Mouse (Mus musculus) limb, embryonic 15.5 days (tissue): ENCODE results near the gene Slc29a1. TPM values are rescaled to one million over a fixed set of nuclear protein-coding genes. Genes with fewer than 3 reads are reported as not detected.

Experiments used
- ATAC-seq: fragments of 200-750 bp; cut with Nextera tagmentation; 2 replicates; pipeline ENCODE4 v1.8.0; 2017; ENCODE audit warnings: low read depth, moderate TSS enrichment; ENCODE audit not compliant: insufficient number of reproducible peaks, low FRiP score, low TSS enrichment
- H3K27ac ChIP-seq: fragments of 300-500 bp; sonication (generic); 2 replicates; pipeline ENCODE4 v1.5.1; 2015; ENCODE audit warnings: moderate library complexity, mild to moderate bottlenecking, inconsistent platforms
- H3K27me3 ChIP-seq: fragments of 300-500 bp; sonication (generic); 2 replicates; pipeline ENCODE4 v1.6.1; 2015; ENCODE audit warnings: inconsistent platforms
- H3K36me3 ChIP-seq: fragments of 300-500 bp; sonication (generic); 2 replicates; pipeline ENCODE4 v1.6.1; 2015; ENCODE audit warnings: inconsistent platforms
- H3K4me1 ChIP-seq: fragments of 300-500 bp; sonication (generic); 2 replicates; pipeline ENCODE4 v1.6.1; 2015; ENCODE audit warnings: inconsistent platforms
- H3K4me2 ChIP-seq: fragments of 300-500 bp; sonication (generic); 2 replicates; pipeline ENCODE4 v1.6.1; 2015; ENCODE audit warnings: mild to moderate bottlenecking, inconsistent platforms
- H3K4me3 ChIP-seq: fragments of 300-500 bp; sonication (generic); 2 replicates; pipeline ENCODE4 v1.5.1; 2015; ENCODE audit warnings: mild to moderate bottlenecking, inconsistent platforms
- H3K9ac ChIP-seq: fragments of 300-500 bp; sonication (generic); 2 replicates; pipeline ENCODE4 v1.6.1; 2015; ENCODE audit warnings: inconsistent platforms
- H3K9me3 ChIP-seq: fragments of 300-500 bp; sonication (generic); 2 replicates; pipeline ENCODE4 v1.6.1; 2016; ENCODE audit warnings: inconsistent platforms
- WGBS: fragments of 180-500 bp; shearing (Covaris S2); methylation state at CpG from one replicate; pipeline ENCODE4 v1.1.7; 2015; 5-methylcytosine and 5-hydroxymethylcytosine counted together
- polyA plus RNA-seq: library from polyadenylated mRNA; unstranded; fragments of >200 nt; fragmentation: Nextera tagmentation; extraction: Ambion mirVana; gene quantifications from 2 replicates; pipeline ENCODE4 v1.2.1, GENCODE M21; 2015

The Slc29a1 gene
- polyA plus RNA-seq, 1 experiment from 2014 or later: 120 TPM

DNA sequence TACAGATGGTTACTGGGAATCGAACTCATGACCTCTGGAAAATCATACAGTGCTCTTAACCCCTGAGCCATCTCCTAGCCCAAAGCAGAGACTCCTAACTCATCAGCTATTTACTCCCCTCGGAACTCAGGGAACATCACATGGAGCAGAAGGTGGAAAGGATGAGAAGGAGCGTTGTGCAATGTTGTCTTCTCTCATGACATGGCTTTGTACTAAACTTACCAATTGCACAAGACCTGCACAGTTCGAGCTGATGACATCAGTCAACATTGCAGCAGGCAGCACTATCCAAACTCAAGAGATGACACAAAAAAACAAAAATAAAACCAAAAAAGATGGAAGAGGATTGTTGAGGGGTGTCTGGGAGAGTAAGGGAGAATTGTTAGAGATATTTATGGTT is 9.0 kb upstream of the Slc29a1 start:
- H3K4me1 ChIP-seq: no peaks in the 10 kb centered on the region
- no peaks in the 10 kb centered on the region for H3K9me3 ChIP-seq
- H3K9ac ChIP-seq: no peak overlapping the region
- no peak overlapping the region for H3K27ac ChIP-seq
- 82% methylated on average over 4 of the region's 4 CpGs for WGBS
- H3K4me2 ChIP-seq: no peak overlapping the region
- no peaks in the 10 kb centered on the region for H3K36me3 ChIP-seq
- ATAC-seq: no peak
- H3K27me3 ChIP-seq: no peaks in the 10 kb centered on the region
- H3K4me3 ChIP-seq: no peak overlapping the region

DNA sequence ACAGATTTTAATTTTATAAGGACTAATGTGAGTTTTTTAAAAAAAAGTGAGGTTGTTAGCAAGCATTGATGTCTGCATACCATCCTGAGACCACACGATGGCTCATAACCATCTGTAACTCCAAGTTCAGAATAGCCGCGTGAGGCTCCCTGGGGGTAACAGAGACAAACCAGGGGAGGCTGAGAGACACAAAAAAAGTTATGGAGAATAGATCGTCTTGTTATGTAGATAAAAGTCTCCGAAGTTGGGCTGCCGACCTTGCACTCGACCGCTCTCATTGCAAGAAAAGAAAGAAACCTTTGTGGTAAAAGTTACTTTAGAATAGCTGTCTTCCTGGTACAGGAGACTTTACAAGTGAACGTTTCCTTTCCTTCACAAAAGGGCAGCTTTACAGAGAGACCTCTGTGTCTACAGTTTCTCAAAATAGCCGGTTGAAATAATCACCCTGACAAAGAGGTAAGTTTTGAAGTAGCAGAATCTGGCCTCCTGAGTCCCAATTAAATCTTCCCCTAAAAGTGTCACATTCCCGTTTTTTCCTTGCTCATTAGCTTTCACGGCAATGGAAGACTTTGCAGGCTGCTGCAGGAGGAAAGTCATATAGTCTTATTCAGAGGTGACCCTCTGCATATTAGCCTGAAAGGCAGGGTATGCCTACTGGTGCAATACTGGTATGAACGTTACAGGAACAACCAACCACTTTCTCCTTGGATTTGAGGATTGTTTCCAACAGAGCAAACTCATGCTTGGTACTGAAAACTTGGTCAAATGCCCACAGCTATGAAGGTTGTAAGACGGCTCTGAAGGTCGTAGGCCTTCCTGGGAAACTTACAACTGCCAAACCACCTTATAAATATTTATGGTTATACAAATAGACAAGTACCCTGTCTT is 7.8 kb upstream of the Slc29a1 start:
- H3K4me2 ChIP-seq: no peak overlapping the region
- 64% methylated on average over 15 of the region's 15 CpGs for WGBS
- H3K36me3 ChIP-seq: no peaks in the 10 kb centered on the region
- no peak for ATAC-seq
- no peaks in the 10 kb centered on the region for H3K4me1 ChIP-seq
- peaks cover 2% of the 10 kb centered on the region; the same call in 1 of the 2 replicates for H3K27me3 ChIP-seq
- no peaks in the 10 kb centered on the region for H3K9me3 ChIP-seq
- no peak overlapping the region for H3K27ac ChIP-seq
- no peak overlapping the region for H3K4me3 ChIP-seq
- H3K9ac ChIP-seq: no peak overlapping the region

DNA sequence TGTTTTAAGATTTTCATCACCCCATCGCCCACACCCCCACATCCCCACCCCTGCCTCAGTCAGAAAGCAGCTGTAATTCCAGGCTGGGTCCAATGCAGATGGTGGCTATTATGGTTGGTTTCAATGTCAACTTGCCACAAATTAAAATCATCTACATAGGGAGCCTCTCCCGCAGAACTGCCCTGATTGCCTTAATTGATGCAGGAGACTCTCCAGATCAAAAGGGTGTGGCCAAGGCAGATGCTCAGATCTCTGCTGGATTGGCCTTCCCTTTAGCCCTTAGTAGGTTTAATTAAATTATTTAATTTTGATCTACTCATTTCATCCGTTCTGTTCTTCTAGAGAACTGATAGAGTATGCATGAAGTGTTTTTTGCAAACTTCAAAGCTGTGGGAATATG is 3.6 kb upstream of the Slc29a1 start:
- WGBS: 73% methylated on average over 3 of the region's 3 CpGs
- no peak overlapping the region for H3K4me2 ChIP-seq
- ATAC-seq: no peak

DNA sequence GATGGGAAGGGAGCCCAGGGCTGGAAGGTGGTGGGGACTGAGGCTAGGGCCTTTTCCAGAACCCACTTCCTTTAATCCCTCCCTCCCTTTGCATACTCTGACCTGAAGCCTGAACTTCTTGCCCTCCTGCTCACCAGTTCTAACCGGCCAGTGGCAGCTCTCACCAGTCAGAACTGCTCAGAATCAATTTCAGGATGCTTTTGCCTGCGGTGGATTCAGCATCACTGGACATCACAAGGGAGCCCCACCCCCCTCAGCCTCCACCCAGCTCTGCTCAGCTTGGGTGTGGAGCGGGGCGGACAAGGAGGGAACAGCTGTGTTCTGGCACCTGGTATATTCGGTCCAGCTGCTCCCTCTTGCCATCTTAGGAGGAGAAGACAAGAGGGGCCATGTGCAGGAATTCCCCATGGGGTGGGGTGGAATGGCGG is 2.5 kb upstream of the Slc29a1 start, which contains the start of gene Mymx:
TSS of gene Mymx (minus strand) at position 226 of the 428 bp plus-strand sequence.
- no peak within 1 kb of the TSS for H3K4me2 ChIP-seq
- H3K27ac ChIP-seq: 0 out of 2 replicates have a peak within 1 kb of the TSS, but pooled peaks have one; percentile 38
- peaks cover 24% of the 10 kb centered on the region for H3K4me1 ChIP-seq
- ATAC-seq: peak; percentile 52; the same call in 1 of the 2 replicates
- peak within 1 kb of the TSS; percentile 4; the same call in 1 of the 2 replicates for H3K4me3 ChIP-seq
- WGBS: 35% methylated on average over 6 of the region's 6 CpGs
- peaks cover 29% of the 10 kb centered on the region for H3K27me3 ChIP-seq
- H3K9me3 ChIP-seq: no peaks in the 10 kb centered on the region
- no peak within 1 kb of the TSS for H3K9ac ChIP-seq
- no peaks in the 10 kb centered on the region for H3K36me3 ChIP-seq

More for the DNA sequence above, 3.6 kb upstream of the Slc29a1 start:
- peaks cover 19% of the 10 kb centered on the region for H3K4me1 ChIP-seq
- H3K4me3 ChIP-seq: no peak overlapping the region
- H3K27ac ChIP-seq: no peak overlapping the region
- H3K36me3 ChIP-seq: no peaks in the 10 kb centered on the region
- peaks cover 29% of the 10 kb centered on the region for H3K27me3 ChIP-seq
- H3K9ac ChIP-seq: no peak overlapping the region
- no peaks in the 10 kb centered on the region for H3K9me3 ChIP-seq

DNA sequence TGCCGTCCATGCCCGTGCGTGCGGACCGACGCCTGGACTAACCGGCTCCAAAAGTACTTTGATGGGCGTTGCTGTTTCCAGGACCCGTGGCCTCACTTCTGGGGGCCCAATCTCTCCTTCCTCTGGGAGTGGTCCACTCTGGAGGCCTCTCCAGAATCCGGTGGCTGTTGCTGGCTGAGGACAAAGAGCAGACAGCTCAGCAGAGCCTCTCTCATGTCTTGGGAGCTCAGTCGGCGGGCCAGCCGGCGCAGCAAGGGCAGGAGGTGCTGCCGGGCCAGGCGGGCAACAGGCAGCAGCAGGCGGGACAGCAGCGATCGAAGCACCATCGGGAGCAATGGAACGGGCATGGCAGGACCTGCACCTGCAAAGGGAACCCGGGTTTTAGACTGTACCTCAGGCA is 1.9 kb upstream of the Slc29a1 start:
- 19% methylated on average over 22 of the region's 22 CpGs for WGBS
- Histone ChIP-seq H3K4me2 (no peak overlapping the region), H3K36me3 (no peaks in the 10 kb centered on the region), H3K27me3 (peaks cover 29% of the 10 kb centered on the region), H3K9ac (no peak overlapping the region), H3K27ac (0 out of 2 replicates have a peak overlapping the region, but pooled peaks have one; percentile 38), H3K4me3 (peak overlapping the region; percentile 4; the same call in 1 of the 2 replicates), H3K4me1 (peaks cover 29% of the 10 kb centered on the region), H3K9me3 (no peaks in the 10 kb centered on the region)
- no peak for ATAC-seq

DNA sequence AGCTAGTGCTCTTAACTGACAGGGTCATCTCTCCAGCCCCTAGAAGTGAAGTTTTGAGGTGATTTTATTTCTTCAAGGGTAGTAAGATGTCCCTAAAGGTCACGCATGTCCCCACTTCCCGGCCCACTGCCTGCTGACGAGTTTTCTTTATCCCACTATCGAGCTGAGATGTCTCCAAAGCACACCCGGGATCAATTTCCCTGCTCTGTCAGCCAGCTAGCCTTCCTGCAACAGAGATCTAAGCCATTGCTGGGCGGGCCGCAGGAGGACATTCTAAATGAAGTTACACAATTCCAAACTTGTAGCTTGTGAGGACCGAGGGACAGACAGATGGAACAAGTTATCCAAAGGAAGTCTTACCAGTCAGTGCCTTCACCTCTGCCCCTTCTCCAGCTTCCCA is 861 bp upstream of the Slc29a1 start:
- H3K4me3 ChIP-seq: no peak overlapping the region
- no peak overlapping the region for H3K27ac ChIP-seq
- 52% methylated on average over 8 of the region's 8 CpGs for WGBS
- no peak overlapping the region for H3K9ac ChIP-seq
- ATAC-seq: no peak
- no peak overlapping the region for H3K4me2 ChIP-seq
- H3K36me3 ChIP-seq: no peaks in the 10 kb centered on the region
- H3K9me3 ChIP-seq: no peaks in the 10 kb centered on the region
- H3K4me1 ChIP-seq: peaks cover 40% of the 10 kb centered on the region
- peaks cover 29% of the 10 kb centered on the region for H3K27me3 ChIP-seq

DNA sequence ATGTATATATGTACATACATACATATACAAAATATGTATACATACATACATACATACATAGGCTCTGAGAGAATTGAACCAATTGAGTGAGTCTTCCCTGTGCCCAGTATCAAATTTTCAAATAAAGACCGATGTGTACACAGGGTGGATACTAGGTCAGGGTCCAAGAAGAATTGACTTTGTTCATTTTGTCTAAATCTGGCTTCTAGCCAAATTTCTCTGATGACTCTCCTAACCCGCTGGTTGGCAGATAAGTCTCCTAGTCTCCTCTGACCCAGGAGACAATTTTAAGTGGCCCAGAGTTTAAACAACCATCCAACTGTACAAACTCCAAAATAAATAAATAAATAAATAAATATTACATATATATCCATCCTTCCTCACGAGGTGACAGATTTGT is 515 bp downstream of the Slc29a1 start:
- no peak for ATAC-seq
- Histone ChIP-seq H3K4me1 (peaks cover 54% of the 10 kb centered on the region), H3K4me3 (peak overlapping the region; percentile 31; the same call in 1 of the 2 replicates), H3K27me3 (peaks cover 29% of the 10 kb centered on the region), H3K27ac (no peak overlapping the region), H3K9ac (no peak overlapping the region), H3K9me3 (no peaks in the 10 kb centered on the region), H3K36me3 (no peaks in the 10 kb centered on the region), H3K4me2 (peak overlapping the region; percentile 52; the same call in 1 of the 2 replicates)
- 68% methylated on average over 3 of the region's 3 CpGs for WGBS

DNA sequence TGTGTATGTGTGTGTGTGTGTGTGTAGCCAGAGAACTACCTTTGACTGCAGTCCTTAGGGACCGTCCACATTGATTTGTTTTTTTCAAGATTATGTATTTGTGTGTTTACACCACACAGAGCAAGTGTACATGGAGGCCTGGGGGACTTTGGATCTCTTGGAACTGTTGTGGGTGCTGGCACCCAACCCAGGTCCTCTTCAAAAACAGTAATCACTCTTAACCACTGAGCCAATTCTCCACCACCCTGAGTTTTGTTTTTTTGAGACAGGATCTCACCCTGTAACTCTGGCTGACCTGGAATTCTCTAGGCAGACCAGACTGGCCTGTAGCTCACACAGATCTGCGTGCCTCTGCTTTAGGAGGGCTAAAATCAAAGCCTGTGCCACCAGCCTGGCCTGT is 1.0 kb downstream of the Slc29a1 start:
- no peak overlapping the region for H3K4me2 ChIP-seq
- WGBS: 86% methylated on average over 2 of the region's 2 CpGs
- peaks cover 29% of the 10 kb centered on the region for H3K27me3 ChIP-seq
- no peak overlapping the region for H3K27ac ChIP-seq
- H3K9me3 ChIP-seq: no peaks in the 10 kb centered on the region
- H3K4me1 ChIP-seq: peaks cover 59% of the 10 kb centered on the region
- no peaks in the 10 kb centered on the region for H3K36me3 ChIP-seq
- ATAC-seq: no peak
- H3K9ac ChIP-seq: no peak overlapping the region
- no peak overlapping the region for H3K4me3 ChIP-seq

DNA sequence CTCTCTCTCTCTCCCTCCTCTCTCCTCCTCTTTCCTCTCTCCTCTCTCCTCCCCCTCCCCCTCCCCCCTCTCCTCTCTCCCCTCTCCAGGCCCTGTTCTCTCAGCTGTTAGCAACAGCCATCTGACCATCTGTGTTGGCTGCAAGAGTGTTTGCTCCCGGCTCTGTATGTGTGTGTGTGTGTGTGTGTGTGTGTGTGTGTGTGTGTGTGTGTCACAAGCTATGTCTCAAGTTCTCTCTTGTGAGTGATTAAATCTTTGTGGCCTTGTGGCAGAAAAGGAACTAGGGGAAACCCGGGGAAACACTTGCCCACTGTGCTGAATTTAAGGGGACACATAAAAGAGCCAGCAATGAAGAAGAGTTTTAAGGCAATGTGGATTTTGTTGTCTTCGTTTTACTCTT is 1.6 kb downstream of the Slc29a1 start:
- H3K27me3 ChIP-seq: peaks cover 29% of the 10 kb centered on the region
- ATAC-seq: no peak
- H3K36me3 ChIP-seq: no peaks in the 10 kb centered on the region

DNA sequence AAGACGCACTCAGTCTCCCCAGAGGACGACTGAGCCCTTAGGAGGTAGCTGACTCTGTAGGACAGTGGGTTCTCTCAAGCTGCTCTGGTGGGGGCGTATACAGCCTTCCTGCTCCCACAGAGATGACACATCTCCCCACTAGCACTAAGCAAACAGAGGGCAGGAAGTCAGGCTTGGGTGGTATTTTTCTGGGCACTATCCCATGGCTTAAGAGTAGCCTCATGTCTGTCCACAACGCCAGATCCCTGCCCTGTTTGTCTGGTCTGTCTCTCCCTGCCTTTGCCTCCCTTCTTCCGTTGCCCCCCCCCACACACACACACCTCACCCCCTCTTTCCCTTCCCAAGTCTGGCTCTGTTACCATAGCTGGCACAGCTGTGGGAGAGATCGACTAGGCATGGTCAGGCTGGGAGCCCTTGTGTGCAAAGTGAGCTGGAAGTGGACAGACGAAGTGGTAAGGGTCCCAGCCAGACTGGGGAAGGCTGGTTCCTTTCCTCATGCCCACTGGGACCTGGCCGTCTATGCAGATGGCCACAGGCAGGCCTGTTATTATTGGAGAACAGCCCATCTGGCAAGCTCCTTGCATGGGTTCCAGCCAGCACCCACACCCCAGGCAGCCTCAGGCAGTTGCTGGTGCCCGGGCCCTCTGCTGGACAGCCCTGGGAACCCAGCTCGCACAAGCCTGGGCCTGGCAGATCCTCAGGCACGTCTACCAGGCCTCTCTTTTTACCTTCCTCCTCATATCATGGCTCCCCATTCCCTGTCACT is 2.6 kb downstream of the Slc29a1 start:
- no peak overlapping the region for H3K9ac ChIP-seq
- H3K4me2 ChIP-seq: 0 out of 2 replicates have a peak overlapping the region, but pooled peaks have one; percentile 8
- H3K4me1 ChIP-seq: peaks cover 71% of the 10 kb centered on the region
- H3K27me3 ChIP-seq: peaks cover 23% of the 10 kb centered on the region
- no peaks in the 10 kb centered on the region for H3K9me3 ChIP-seq
- peak overlapping the region; percentile 84 for H3K27ac ChIP-seq
- H3K4me3 ChIP-seq: no peak overlapping the region
- H3K36me3 ChIP-seq: no peaks in the 10 kb centered on the region
- WGBS: 28% methylated on average over 11 of the region's 11 CpGs
- peak; percentile 49 for ATAC-seq

More for the DNA sequence above, 1.6 kb downstream of the Slc29a1 start:
- H3K4me2 ChIP-seq: no peak overlapping the region
- peaks cover 65% of the 10 kb centered on the region for H3K4me1 ChIP-seq
- H3K27ac ChIP-seq: no peak overlapping the region
- H3K9me3 ChIP-seq: no peaks in the 10 kb centered on the region
- H3K9ac ChIP-seq: no peak overlapping the region
- H3K4me3 ChIP-seq: no peak overlapping the region
- 30% methylated on average over 3 of the region's 3 CpGs for WGBS

DNA sequence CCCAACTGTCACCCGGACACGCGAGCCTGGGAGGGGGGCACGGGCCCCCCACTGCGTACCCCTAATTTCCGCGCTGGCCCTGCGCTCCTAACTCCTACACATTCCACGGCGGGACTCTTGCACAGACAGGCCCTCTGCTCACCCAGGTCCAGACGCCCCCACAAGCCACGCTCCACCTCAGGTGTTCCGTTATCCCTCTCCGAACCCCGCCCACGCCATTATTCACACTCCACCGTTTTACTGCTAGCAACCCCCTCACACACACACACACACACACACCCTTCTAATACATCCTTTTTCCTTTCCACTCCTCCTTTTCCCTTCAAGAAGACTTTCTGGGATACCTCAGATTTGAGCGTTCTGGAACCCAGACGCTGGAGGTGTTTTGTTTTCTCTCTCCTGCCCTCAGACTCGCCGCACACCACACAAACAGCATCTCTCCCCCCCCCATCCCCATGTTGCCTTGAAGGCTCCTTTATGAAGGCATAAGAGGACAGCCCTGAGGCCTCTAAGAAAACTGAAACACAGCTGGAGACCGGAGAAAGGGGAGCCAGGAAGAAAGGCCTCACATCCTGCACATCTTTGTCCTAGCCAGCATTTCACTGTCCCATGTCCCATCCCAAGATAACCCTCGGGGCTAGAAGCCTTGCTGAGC is 3.5 kb downstream of the Slc29a1 start:
- Histone ChIP-seq H3K9ac (peak overlapping the region; percentile 39; the same call in 1 of the 2 replicates), H3K4me3 (peak overlapping the region; percentile 57), H3K4me2 (peak overlapping the region; percentile 98), H3K27me3 (peaks cover 13% of the 10 kb centered on the region), H3K4me1 (peaks cover 73% of the 10 kb centered on the region), H3K36me3 (no peaks in the 10 kb centered on the region), H3K9me3 (no peaks in the 10 kb centered on the region), H3K27ac (peak overlapping the region; percentile 84)
- 5% methylated on average over 23 of the region's 23 CpGs for WGBS
- ATAC-seq: no peak
